17 mouse cellular contexts compared by ENCODE assay signal in the genomic region with DNA sequence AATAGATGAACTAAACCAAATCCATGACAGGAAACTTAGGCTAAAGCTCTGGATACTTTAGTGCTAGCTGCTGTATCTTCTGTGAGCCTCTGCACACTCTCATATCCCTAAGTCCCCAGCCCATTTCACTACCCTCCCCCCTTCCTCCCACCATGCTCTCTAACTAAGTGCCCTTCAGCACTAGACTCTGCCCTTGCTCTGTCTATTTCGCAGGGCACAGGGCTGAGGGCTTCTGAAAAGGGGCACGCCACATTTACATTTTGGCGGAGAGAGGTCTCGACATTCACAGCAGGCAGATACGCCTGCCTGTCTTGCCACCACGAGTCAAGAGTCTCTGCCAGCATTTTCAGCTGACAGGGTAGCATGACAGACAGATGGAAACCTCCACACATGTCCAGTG.
DNase-seq lines count a peak whose midpoint lies in the region; ATAC-seq and TF ChIP-seq lines count a peak whose summit lies in the region.
"Had no signal": no experiment of that assay in that cellular context is flagged by ENCODE, and none has a peak within 500 bp of the region (broad histone marks: within the 10 kb centered on the region; RNA-seq: fewer than 3 reads in every experiment).

No protein-coding gene starts in this region.

- ATAC-seq in forebrain, embryonic 15.5 days (replicated peaks): peak; percentile 69; the same call in 1 of the 2 replicates
- ATAC-seq in forebrain, embryonic 14.5 days: no peak; the same call in 1 of the 2 replicates
- 0 out of 2 replicates have a peak, but pooled peaks have one; percentile 41 for ATAC-seq in midbrain, embryonic 12.5 days (ENCODE audit: low FRiP score, low read depth)
- ATAC-seq in forebrain, postnatal 0 days: peak; percentile 28; the same call in 1 of the 2 replicates
- peak; percentile 57 for ATAC-seq in hindbrain, embryonic 15.5 days (ENCODE audit: low FRiP score, low read depth)
- ATAC-seq: activated CD4-positive, CD25-positive, alpha-beta regulatory T cell, adult 4 months; lung, postnatal 0 days; Patski had no signal

- H3K4me1 ChIP-seq in forebrain, embryonic 15.5 days: peaks cover 14% of the 10 kb centered on the region; the same call in 1 of the 2 replicates
- H3K4me1 ChIP-seq in forebrain, embryonic 14.5 days (ENCODE audit: control insufficient read depth, insufficient read depth, low read length): no peaks in the 10 kb centered on the region
- peaks cover 3% of the 10 kb centered on the region; the same call in 1 of the 2 replicates for H3K4me1 ChIP-seq in midbrain, embryonic 12.5 days
- peaks cover 16% of the 10 kb centered on the region for H3K4me1 ChIP-seq in midbrain, embryonic 10.5 days
- peaks cover 3% of the 10 kb centered on the region; the same call in 1 of the 2 replicates for H3K4me1 ChIP-seq in forebrain, postnatal 0 days (ENCODE audit: insufficient read depth)
- H3K4me1 ChIP-seq in hindbrain, embryonic 15.5 days (replicated peaks): peaks cover 15% of the 10 kb centered on the region; the same call in 1 of the 2 replicates
- H3K4me1 ChIP-seq: liver, embryonic 15.5 days; stomach, embryonic 15.5 days had no signal

- no peak overlapping the region for H3K4me3 ChIP-seq in forebrain, embryonic 15.5 days
- no peak overlapping the region for H3K4me3 ChIP-seq in forebrain, embryonic 14.5 days (ENCODE audit: low read depth, low read length)
- no peak overlapping the region for H3K4me3 ChIP-seq in midbrain, embryonic 12.5 days
- H3K4me3 ChIP-seq in midbrain, embryonic 10.5 days: no peak overlapping the region
- no peak overlapping the region for H3K4me3 ChIP-seq in forebrain, postnatal 0 days (ENCODE audit: low read depth, low read length)
- no peak overlapping the region for H3K4me3 ChIP-seq in hindbrain, embryonic 15.5 days
- H3K4me3 ChIP-seq: erythroblast, embryonic 14.5 days; liver, embryonic 15.5 days; myocyte; stomach, embryonic 15.5 days had no signal

- no peak overlapping the region for H3K27ac ChIP-seq in forebrain, embryonic 15.5 days (replicated peaks)
- no peak overlapping the region for H3K27ac ChIP-seq in forebrain, embryonic 14.5 days (ENCODE audit: low read depth, low read length)
- no peak overlapping the region for H3K27ac ChIP-seq in midbrain, embryonic 12.5 days (replicated peaks)
- no peak overlapping the region for H3K27ac ChIP-seq in midbrain, embryonic 10.5 days (replicated peaks)
- no peak overlapping the region; the same call in 1 of the 2 replicates for H3K27ac ChIP-seq in forebrain, postnatal 0 days (ENCODE audit: low read depth, low read length)
- H3K27ac ChIP-seq in hindbrain, embryonic 15.5 days (replicated peaks): peak overlapping the region; percentile 11; the same call in 1 of the 2 replicates
- H3K27ac ChIP-seq: liver, embryonic 15.5 days; stomach, embryonic 15.5 days had no signal

- 44% methylated on average over 6 of the region's 6 CpGs for WGBS in forebrain, embryonic 15.5 days
- 53% methylated on average over 6 of the region's 6 CpGs for WGBS in forebrain, embryonic 14.5 days
- WGBS in midbrain, embryonic 12.5 days: 40% methylated on average over 6 of the region's 6 CpGs
- WGBS in midbrain, embryonic 10.5 days: 62% methylated on average over 6 of the region's 6 CpGs
- WGBS in forebrain, postnatal 0 days: 38% methylated on average over 6 of the region's 6 CpGs
- WGBS in hindbrain, embryonic 15.5 days: 42% methylated on average over 6 of the region's 6 CpGs

- no peaks in the 10 kb centered on the region for H3K9me3 ChIP-seq in forebrain, embryonic 15.5 days
- no peaks in the 10 kb centered on the region for H3K9me3 ChIP-seq in forebrain, embryonic 14.5 days (replicated peaks; ENCODE audit: control insufficient read depth, low read length)
- no peaks in the 10 kb centered on the region for H3K9me3 ChIP-seq in midbrain, embryonic 12.5 days
- no peaks in the 10 kb centered on the region for H3K9me3 ChIP-seq in midbrain, embryonic 10.5 days (replicated peaks)
- no peaks in the 10 kb centered on the region for H3K9me3 ChIP-seq in forebrain, postnatal 0 days (ENCODE audit: low read length)
- no peaks in the 10 kb centered on the region for H3K9me3 ChIP-seq in hindbrain, embryonic 15.5 days
- H3K9me3 ChIP-seq: liver, embryonic 15.5 days; stomach, embryonic 15.5 days had no signal

- DNase-seq in forebrain, embryonic 14.5 days (ENCODE audit: low spot score): no peak
- no peak for DNase-seq in midbrain, embryonic 10.5 days (ENCODE audit: low spot score)
- peak; percentile 7 for DNase-seq in forebrain, postnatal 0 days
- no peak for DNase-seq in c-Kit-positive CD71-positive TER-119-positive erythroid progenitor cells, embryonic 14.5 days (ENCODE audit: low spot score)
- DNase-seq: adrenal gland, postnatal 25 days; kidney, adult 18-20 months; thymus, adult 2 months had no signal

- no peak for TF ChIP-seq CTCF in forebrain, postnatal 0 days (IDR thresholded peaks at IDR 0.05; ENCODE audit: low read depth)

- no peaks in the 10 kb centered on the region for H3K27me3 ChIP-seq in forebrain, embryonic 15.5 days
- no peaks in the 10 kb centered on the region for H3K27me3 ChIP-seq in forebrain, embryonic 14.5 days (replicated peaks; ENCODE audit: control insufficient read depth, insufficient read depth, low read length)
- H3K27me3 ChIP-seq in midbrain, embryonic 12.5 days: no peaks in the 10 kb centered on the region
- H3K27me3 ChIP-seq in midbrain, embryonic 10.5 days (ENCODE audit: low read depth, poor library complexity, severe bottlenecking): no peaks in the 10 kb centered on the region
- H3K27me3 ChIP-seq in forebrain, postnatal 0 days (ENCODE audit: insufficient read depth, low read length): no peaks in the 10 kb centered on the region
- no peaks in the 10 kb centered on the region for H3K27me3 ChIP-seq in hindbrain, embryonic 15.5 days
- H3K27me3 ChIP-seq: liver, embryonic 15.5 days; Patski; stomach, embryonic 15.5 days had no signal

- H3K36me3 ChIP-seq in forebrain, embryonic 15.5 days: no peaks in the 10 kb centered on the region
- no peaks in the 10 kb centered on the region for H3K36me3 ChIP-seq in forebrain, embryonic 14.5 days (ENCODE audit: control insufficient read depth, insufficient read depth, low read length)
- no peaks in the 10 kb centered on the region for H3K36me3 ChIP-seq in midbrain, embryonic 12.5 days
- no peaks in the 10 kb centered on the region for H3K36me3 ChIP-seq in midbrain, embryonic 10.5 days
- no peaks in the 10 kb centered on the region for H3K36me3 ChIP-seq in forebrain, postnatal 0 days (ENCODE audit: insufficient read depth)
- no peaks in the 10 kb centered on the region for H3K36me3 ChIP-seq in hindbrain, embryonic 15.5 days
- H3K36me3 ChIP-seq: liver, embryonic 15.5 days; stomach, embryonic 15.5 days had no signal

- no peak overlapping the region for H3K9ac ChIP-seq in forebrain, embryonic 15.5 days (replicated peaks)
- no peak overlapping the region for H3K9ac ChIP-seq in forebrain, embryonic 14.5 days (ENCODE audit: low read length)
- H3K9ac ChIP-seq in midbrain, embryonic 12.5 days (replicated peaks): 0 out of 2 replicates have a peak overlapping the region, but pooled peaks have one; percentile 28
- H3K9ac ChIP-seq in forebrain, postnatal 0 days: no peak overlapping the region
- no peak overlapping the region for H3K9ac ChIP-seq in hindbrain, embryonic 15.5 days
- H3K9ac ChIP-seq: liver, embryonic 15.5 days; stomach, embryonic 15.5 days had no signal

- no peak overlapping the region for H3K4me2 ChIP-seq in forebrain, embryonic 15.5 days (replicated peaks)
- no peak overlapping the region for H3K4me2 ChIP-seq in forebrain, embryonic 14.5 days (ENCODE audit: low read length)
- no peak overlapping the region for H3K4me2 ChIP-seq in midbrain, embryonic 12.5 days (replicated peaks)
- no peak overlapping the region for H3K4me2 ChIP-seq in forebrain, postnatal 0 days (ENCODE audit: low read depth)
- no peak overlapping the region for H3K4me2 ChIP-seq in hindbrain, embryonic 15.5 days
- H3K4me2 ChIP-seq: liver, embryonic 15.5 days; stomach, embryonic 15.5 days had no signal
